ENCODE assay signal across 10 mouse cellular contexts in the genomic region with DNA sequence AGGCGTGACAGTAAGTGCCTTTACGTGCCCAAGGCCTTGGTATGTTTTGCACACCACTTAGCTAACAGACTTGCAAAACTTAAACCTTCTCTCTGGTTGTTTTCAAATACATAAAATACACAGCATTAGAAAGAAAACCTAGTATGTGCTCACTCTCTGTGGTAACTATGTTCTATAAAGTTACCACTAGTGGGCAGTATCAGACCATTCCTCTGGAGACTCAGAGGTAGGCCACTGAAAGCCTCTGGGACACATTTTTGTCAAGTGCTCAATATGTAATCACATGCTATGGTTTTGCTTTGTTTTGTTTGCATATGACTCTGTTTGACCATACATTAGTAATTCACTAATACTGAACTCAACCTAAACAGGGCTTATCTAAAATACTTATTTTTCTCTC. TPM values are rescaled to one million over a fixed set of nuclear protein-coding genes. Genes with fewer than 3 reads are reported as not detected.
DNase-seq lines count a peak whose midpoint lies in the region; ATAC-seq and TF ChIP-seq lines count a peak whose summit lies in the region.
"Had no signal": no experiment of that assay in that cellular context is flagged by ENCODE, and none has a peak within 500 bp of the region (broad histone marks: within the 10 kb centered on the region; RNA-seq: fewer than 3 reads in every experiment).

No protein-coding gene starts in this region.

- H3K36me3 ChIP-seq in forebrain, embryonic 14.5 days (ENCODE audit: control insufficient read depth, insufficient read depth, low read length), result peaks cover 29% of the 10 kb centered on the region
- H3K36me3 ChIP-seq in forebrain, embryonic 13.5 days (ENCODE audit: poor library complexity, severe bottlenecking), result peaks cover 28% of the 10 kb centered on the region
- H3K36me3 ChIP-seq in midbrain, embryonic 14.5 days (ENCODE audit: control insufficient read depth, insufficient read depth, low read length), result peaks cover 32% of the 10 kb centered on the region
- peaks cover 40% of the 10 kb centered on the region for H3K36me3 ChIP-seq in midbrain, embryonic 10.5 days

- ATAC-seq in forebrain, embryonic 14.5 days, result no peak
- no peak for ATAC-seq in forebrain, embryonic 13.5 days
- no peak for ATAC-seq in midbrain, embryonic 14.5 days (ENCODE audit: low FRiP score, low TSS enrichment)

- H3K27me3 ChIP-seq in forebrain, embryonic 14.5 days (replicated peaks; ENCODE audit: control insufficient read depth, insufficient read depth, low read length), result no peaks in the 10 kb centered on the region
- H3K27me3 ChIP-seq in forebrain, embryonic 13.5 days, result no peaks in the 10 kb centered on the region
- no peaks in the 10 kb centered on the region for H3K27me3 ChIP-seq in midbrain, embryonic 14.5 days (ENCODE audit: control insufficient read depth, insufficient read depth, low read length)
- H3K27me3 ChIP-seq in midbrain, embryonic 10.5 days (ENCODE audit: low read depth, poor library complexity, severe bottlenecking), result no peaks in the 10 kb centered on the region
- no peaks in the 10 kb centered on the region for H3K27me3 ChIP-seq in cerebellum, adult 2 months (ENCODE audit: control insufficient read depth, insufficient read depth, low read length)
- H3K27me3 ChIP-seq: limb, embryonic 12.5 days had no signal

- no peak for TF ChIP-seq CTCF in embryonic fibroblast, embryonic 13.5 days (IDR thresholded peaks at IDR 0.05; ENCODE audit: borderline replicate concordance, insufficient read depth, low read length)
- no peak for TF ChIP-seq CTCF in cerebellum, adult 2 months (IDR thresholded peaks at IDR 0.05; ENCODE audit: borderline replicate concordance, insufficient read depth, low read depth, low read length)

- TF ChIP-seq POLR2A in embryonic fibroblast, embryonic 13.5 days (IDR thresholded peaks at IDR 0.05; ENCODE audit: low read depth, low read length), result no peak
- no peak for TF ChIP-seq POLR2A in cerebellum, adult 2 months (IDR thresholded peaks at IDR 0.05; ENCODE audit: borderline replicate concordance, insufficient read depth, low read length)

- no peak overlapping the region for H3K27ac ChIP-seq in forebrain, embryonic 14.5 days (ENCODE audit: low read depth, low read length)
- H3K27ac ChIP-seq in forebrain, embryonic 13.5 days, result no peak overlapping the region
- no peak overlapping the region for H3K27ac ChIP-seq in midbrain, embryonic 14.5 days (replicated peaks; ENCODE audit: low read depth, low read length)
- no peak overlapping the region for H3K27ac ChIP-seq in midbrain, embryonic 10.5 days (replicated peaks)
- no peak overlapping the region for H3K27ac ChIP-seq in embryonic fibroblast, embryonic 13.5 days (ENCODE audit: insufficient read depth, low read length)
- no peak overlapping the region for H3K27ac ChIP-seq in cerebellum, adult 2 months (ENCODE audit: insufficient read depth, low read length)
- H3K27ac ChIP-seq: limb, embryonic 12.5 days had no signal

- WGBS in forebrain, embryonic 14.5 days, result 90% methylated on average over 2 of the region's 2 CpGs
- WGBS in forebrain, embryonic 13.5 days, result 83% methylated on average over 2 of the region's 2 CpGs
- WGBS in midbrain, embryonic 14.5 days, result 88% methylated on average over 2 of the region's 2 CpGs
- WGBS in midbrain, embryonic 10.5 days, result 85% methylated on average over 2 of the region's 2 CpGs
- WGBS in cerebellum, adult 2 months, result 90% methylated on average over 2 of the region's 2 CpGs

- peaks cover 10% of the 10 kb centered on the region; the same call in 1 of the 2 replicates for H3K4me1 ChIP-seq in forebrain, embryonic 14.5 days (ENCODE audit: control insufficient read depth, insufficient read depth, low read length)
- peaks cover 20% of the 10 kb centered on the region for H3K4me1 ChIP-seq in forebrain, embryonic 13.5 days
- peaks cover 9% of the 10 kb centered on the region for H3K4me1 ChIP-seq in midbrain, embryonic 14.5 days (ENCODE audit: control insufficient read depth, insufficient read depth, low read length)
- peaks cover 22% of the 10 kb centered on the region for H3K4me1 ChIP-seq in midbrain, embryonic 10.5 days
- H3K4me1 ChIP-seq in embryonic fibroblast, embryonic 13.5 days (ENCODE audit: control insufficient read depth, insufficient read depth, low read length), result peaks cover 1% of the 10 kb centered on the region; the same call in 1 of the 2 replicates
- peaks cover 5% of the 10 kb centered on the region; the same call in 1 of the 2 replicates for H3K4me1 ChIP-seq in cerebellum, adult 2 months (ENCODE audit: control insufficient read depth, insufficient read depth, low read length)

- peak; percentile 71 for DNase-seq in forebrain, embryonic 14.5 days (ENCODE audit: low spot score)
- peak; percentile 72 for DNase-seq in midbrain, embryonic 14.5 days
- DNase-seq in midbrain, embryonic 10.5 days (ENCODE audit: low spot score), result no peak
- peak; percentile 72 for DNase-seq in retina, postnatal 1 day
- DNase-seq in cerebellum, adult 2 months, result no peak
- no peak for DNase-seq in spleen, postnatal 14 days (ENCODE audit: low spot score in 2 of 2)
- DNase-seq: cerebellum, adult 11-12 months had no signal

- H3K4me3 ChIP-seq in forebrain, embryonic 14.5 days (ENCODE audit: low read depth, low read length), result no peak overlapping the region
- H3K4me3 ChIP-seq in forebrain, embryonic 13.5 days, result no peak overlapping the region
- H3K4me3 ChIP-seq in midbrain, embryonic 14.5 days (replicated peaks; ENCODE audit: low read depth, low read length), result no peak overlapping the region
- H3K4me3 ChIP-seq in midbrain, embryonic 10.5 days, result no peak overlapping the region
- H3K4me3 ChIP-seq in embryonic fibroblast, embryonic 13.5 days (ENCODE audit: insufficient read depth, low read length), result peak overlapping the region; percentile 5; the same call in 1 of the 2 replicates
- H3K4me3 ChIP-seq in cerebellum, adult 2 months (replicated peaks; ENCODE audit: insufficient read depth, low read depth, low read length), result no peak overlapping the region
- H3K4me3 ChIP-seq: limb, embryonic 12.5 days had no signal

- no peaks in the 10 kb centered on the region for H3K9me3 ChIP-seq in forebrain, embryonic 14.5 days (replicated peaks; ENCODE audit: control insufficient read depth, low read length)
- no peaks in the 10 kb centered on the region for H3K9me3 ChIP-seq in forebrain, embryonic 13.5 days (replicated peaks)
- no peaks in the 10 kb centered on the region for H3K9me3 ChIP-seq in midbrain, embryonic 14.5 days (ENCODE audit: control insufficient read depth, low read length)
- no peaks in the 10 kb centered on the region for H3K9me3 ChIP-seq in midbrain, embryonic 10.5 days (replicated peaks)
- H3K9me3 ChIP-seq: limb, embryonic 12.5 days had no signal

- H3K4me2 ChIP-seq in forebrain, embryonic 14.5 days (ENCODE audit: low read length), result 0 out of 2 replicates have a peak overlapping the region, but pooled peaks have one; percentile 5
- no peak overlapping the region for H3K4me2 ChIP-seq in forebrain, embryonic 13.5 days
- H3K4me2 ChIP-seq in midbrain, embryonic 14.5 days (ENCODE audit: low read length), result no peak overlapping the region
- H3K4me2 ChIP-seq: limb, embryonic 12.5 days had no signal

- no peak overlapping the region for H3K9ac ChIP-seq in forebrain, embryonic 14.5 days (ENCODE audit: low read length)
- H3K9ac ChIP-seq in forebrain, embryonic 13.5 days, result no peak overlapping the region
- H3K9ac ChIP-seq in midbrain, embryonic 14.5 days (replicated peaks; ENCODE audit: low read length), result no peak overlapping the region
- H3K9ac ChIP-seq: limb, embryonic 12.5 days had no signal

RNA-seq across cellular contexts. Expression of a gene that starts 2.2 kb away (rescaled TPM):
- polyA plus RNA-seq in forebrain, embryonic 14.5 days (2014; fragmentation: Nextera tagmentation; extraction: Ambion mirVana), result 141 and 159 TPM in 2 replicates
- 149 and 151 TPM in 2 replicates for polyA plus RNA-seq in forebrain, embryonic 13.5 days (2015; fragmentation: Nextera tagmentation; extraction: Ambion mirVana)
- 111 and 114 TPM in 2 replicates for polyA plus RNA-seq in midbrain, embryonic 14.5 days (2014; fragmentation: Nextera tagmentation; extraction: Ambion mirVana)
- 168 and 188 TPM in 2 replicates for polyA plus RNA-seq in midbrain, embryonic 10.5 days (2016; fragmentation: Nextera tagmentation; extraction: Ambion mirVana)
- polyA plus RNA-seq in embryonic fibroblast, embryonic 13.5 days (2011; ENCODE audit: insufficient read length, low read depth, missing spikeins), result 80.0 and 81.6 TPM in 2 replicates
- 65.3 and 69.6 TPM in 2 replicates for polyA plus RNA-seq in cerebellum, adult 2 months (2012; rRNA removed)

RNA-seq across cellular contexts. Expression of a gene that starts 32.4 kb away (rescaled TPM):
- polyA plus RNA-seq in forebrain, embryonic 14.5 days (2014; fragmentation: Nextera tagmentation; extraction: Ambion mirVana), result 44.7 and 51.7 TPM in 2 replicates
- polyA plus RNA-seq in forebrain, embryonic 13.5 days (2015; fragmentation: Nextera tagmentation; extraction: Ambion mirVana), result 34.3 and 44.4 TPM in 2 replicates
- 34.8 and 35.1 TPM in 2 replicates for polyA plus RNA-seq in midbrain, embryonic 14.5 days (2014; fragmentation: Nextera tagmentation; extraction: Ambion mirVana)
- 1,146 and 1,287 TPM in 2 replicates for polyA plus RNA-seq in midbrain, embryonic 10.5 days (2016; fragmentation: Nextera tagmentation; extraction: Ambion mirVana)
- polyA plus RNA-seq in embryonic fibroblast, embryonic 13.5 days (2011; ENCODE audit: insufficient read length, low read depth, missing spikeins), result 344 and 514 TPM in 2 replicates
- polyA plus RNA-seq in cerebellum, adult 2 months (2012; rRNA removed), result 4.9 and 5.5 TPM in 2 replicates

RNA-seq across cellular contexts. Expression of a gene that starts 33.4 kb away (rescaled TPM):
- 5.2 and 5.5 TPM in 2 replicates for polyA plus RNA-seq in forebrain, embryonic 14.5 days (2014; fragmentation: Nextera tagmentation; extraction: Ambion mirVana)
- polyA plus RNA-seq in forebrain, embryonic 13.5 days (2015; fragmentation: Nextera tagmentation; extraction: Ambion mirVana), result 3.0 and 3.6 TPM in 2 replicates
- 5.0 TPM in 2 replicates for polyA plus RNA-seq in midbrain, embryonic 14.5 days (2014; fragmentation: Nextera tagmentation; extraction: Ambion mirVana)
- polyA plus RNA-seq in midbrain, embryonic 10.5 days (2016; fragmentation: Nextera tagmentation; extraction: Ambion mirVana), result 3.1 and 3.2 TPM in 2 replicates
- 14.7 and 16.3 TPM in 2 replicates for polyA plus RNA-seq in embryonic fibroblast, embryonic 13.5 days (2011; ENCODE audit: insufficient read length, low read depth, missing spikeins)
- 36.4 and 37.5 TPM in 2 replicates for polyA plus RNA-seq in cerebellum, adult 2 months (2012; rRNA removed)

Comparison
In these comparisons a context has a peak if more than half of its experiments do, and no peak if none do; other contexts are left out.
1. DNase-seq: peak in forebrain, embryonic 14.5 days (single experiment), midbrain, embryonic 14.5 days (single experiment) and retina, postnatal 1 day (single experiment); none in midbrain, embryonic 10.5 days (single experiment), cerebellum, adult 2 months (0 of 2) and spleen, postnatal 14 days (0 of 2).